Mouse (Mus musculus) kidney, adult 2 months (tissue): ENCODE results near the gene Gipc2. TPM values are rescaled to one million over a fixed set of nuclear protein-coding genes. Genes with fewer than 3 reads are reported as not detected.

Experiments used
- DNase-seq: peaks from one replicate; pipeline ENCODE4 v3.0.0; 2021
- H3K27ac ChIP-seq: fragments of 200-500 bp; 2 replicates; pipeline ENCODE4 v1.5.1; 2012; ENCODE audit warnings: low read depth, low read length, control low read depth, inconsistent platforms; ENCODE audit not compliant: insufficient read depth
- H3K27me3 ChIP-seq: fragments of 200-500 bp; replicated peaks from 2 replicates; pipeline ENCODE4 v1.6.1; 2012; ENCODE audit warnings: mild to moderate bottlenecking, moderate library complexity, low read length, inconsistent platforms; ENCODE audit not compliant: control insufficient read depth, insufficient read depth
- H3K36me3 ChIP-seq: fragments of 200-500 bp; 2 replicates; pipeline ENCODE4 v1.6.1; 2012; ENCODE audit warnings: mild to moderate bottlenecking, moderate library complexity, low read length, inconsistent platforms; ENCODE audit not compliant: control insufficient read depth, insufficient read depth
- H3K4me1 ChIP-seq: fragments of 200-500 bp; 2 replicates; pipeline ENCODE4 v1.6.1; 2011; ENCODE audit warnings: low read length; ENCODE audit not compliant: control insufficient read depth, insufficient read depth
- H3K4me3 ChIP-seq: fragments of 200-500 bp; 2 replicates; pipeline ENCODE4 v1.5.1; 2011; ENCODE audit warnings: mild to moderate bottlenecking, low read depth, low read length, control low read depth; ENCODE audit not compliant: insufficient read depth
- CTCF ChIP-seq: fragments of 200-500 bp; conservative IDR thresholded peaks from 2 replicates; pipeline ENCODE4 v1.5.1; 2011; ENCODE audit warnings: low read depth, mild to moderate bottlenecking, control low read depth, low read length, moderate library complexity, mixed read lengths; ENCODE audit not compliant: insufficient read depth, insufficient read length
- POLR2A ChIP-seq: fragments of 200-500 bp; IDR thresholded peaks from one replicate; pipeline ENCODE4 v1.6.1; 2011; ENCODE audit warnings: low read depth, low read length, control low read depth
- WGBS: fragments of 180-500 bp; shearing (Covaris S2); methylation state at CpG from one replicate; pipeline ENCODE4 v1.1.7; 2018; 5-methylcytosine and 5-hydroxymethylcytosine counted together
- polyA plus RNA-seq: library from polyadenylated mRNA; depleted of rRNA; stranded (reverse); fragments of >200 nt; gene quantifications from 2 replicates; pipeline ENCODE4 v1.2.3, GENCODE M21; 2012

Gipc2 gene
- polyA plus RNA-seq, 1 experiment: 146 TPM

DNA sequence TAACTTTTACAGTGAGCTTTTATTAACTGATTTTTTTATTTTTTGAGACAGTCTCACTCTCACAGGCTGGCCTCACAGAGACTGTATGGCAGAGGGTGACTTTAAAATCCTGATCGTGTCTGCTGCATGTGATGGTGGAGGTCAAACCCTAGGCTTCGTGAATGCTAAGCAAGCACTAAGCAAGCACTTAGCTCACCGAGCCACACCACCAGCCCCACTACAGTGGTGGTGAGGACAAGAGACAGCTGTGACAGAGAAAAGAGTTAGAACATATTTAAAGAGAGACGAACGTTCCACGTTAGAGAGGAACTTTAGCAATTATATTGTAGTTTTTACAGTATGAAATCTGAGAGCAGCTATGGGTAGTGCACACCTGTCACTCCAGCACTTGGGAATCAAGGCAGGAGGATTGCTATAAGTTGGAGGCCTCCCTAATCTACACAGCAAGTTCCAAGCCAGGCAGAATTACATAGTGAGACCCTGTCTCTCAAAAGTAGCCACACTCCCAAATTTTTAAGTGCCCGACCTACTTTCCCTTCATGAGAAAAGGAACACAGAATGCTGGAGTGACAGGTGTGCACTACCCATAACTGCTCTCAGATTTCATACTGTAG lies 6.4 kb upstream of the Gipc2 start:
- no peaks in the 10 kb centered on the region for H3K4me1 ChIP-seq
- H3K4me3 ChIP-seq: no peak overlapping the region
- DNase-seq: no peak
- WGBS: 79% methylated on average over 7 of the region's 7 CpGs
- no peak for TF ChIP-seq POLR2A
- TF ChIP-seq CTCF: no peak
- H3K27ac ChIP-seq: no peak overlapping the region
- no peaks in the 10 kb centered on the region for H3K27me3 ChIP-seq
- H3K36me3 ChIP-seq: no peaks in the 10 kb centered on the region

DNA sequence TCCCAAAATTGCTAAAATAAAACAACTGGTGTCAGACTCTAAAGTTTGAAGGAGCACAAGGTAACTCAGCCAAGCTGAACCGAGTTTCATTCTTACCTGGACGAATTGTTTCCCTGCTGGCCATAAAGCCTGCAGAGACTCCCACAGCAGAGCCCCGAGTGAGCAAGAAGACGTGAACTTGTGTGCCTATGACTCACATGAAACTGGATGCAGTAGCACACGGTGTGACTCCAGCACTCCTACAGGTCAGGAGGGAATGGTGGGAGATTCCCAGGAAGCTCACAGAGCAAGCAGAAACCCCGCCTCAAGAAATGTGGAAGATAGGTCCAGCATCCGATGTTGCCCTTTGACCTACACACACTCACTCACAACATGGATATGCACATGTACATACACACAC lies 5.8 kb upstream of the Gipc2 start:
- DNase-seq: no peak
- Histone ChIP-seq H3K27ac (no peak overlapping the region), H3K36me3 (no peaks in the 10 kb centered on the region), H3K27me3 (no peaks in the 10 kb centered on the region), H3K4me3 (no peak overlapping the region), H3K4me1 (no peaks in the 10 kb centered on the region)
- TF ChIP-seq POLR2A: no peak
- no peak; the same call in 1 of the 2 replicates for TF ChIP-seq CTCF
- WGBS: 58% methylated on average over 7 of the region's 7 CpGs

DNA sequence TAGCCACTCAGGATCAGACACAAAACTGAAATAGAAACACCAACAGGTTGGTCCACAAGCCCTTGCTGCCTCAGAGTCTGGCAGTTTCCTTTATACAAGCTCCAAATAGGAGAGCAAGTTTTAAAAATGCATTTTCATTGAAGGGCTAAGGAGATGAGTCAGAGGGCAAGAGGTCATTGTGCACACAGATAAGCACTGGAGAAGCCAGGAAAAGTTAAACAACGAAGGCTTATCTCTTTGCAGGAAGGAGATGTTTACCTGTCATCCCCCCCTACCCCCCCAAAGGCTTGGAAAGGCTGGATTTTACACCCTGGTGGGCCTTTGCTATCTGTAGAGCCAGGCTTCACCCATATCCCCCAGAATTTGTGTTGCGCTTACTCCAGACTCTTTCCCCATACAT lies 5.2 kb upstream of the Gipc2 start:
- H3K36me3 ChIP-seq: no peaks in the 10 kb centered on the region
- H3K27ac ChIP-seq: no peak overlapping the region
- peaks cover 3% of the 10 kb centered on the region for H3K4me1 ChIP-seq
- H3K4me3 ChIP-seq: no peak overlapping the region
- WGBS: 63% methylated on average over 2 of the region's 2 CpGs
- DNase-seq: no peak
- TF ChIP-seq POLR2A (no peak), CTCF (no peak)
- H3K27me3 ChIP-seq: no peaks in the 10 kb centered on the region

DNA sequence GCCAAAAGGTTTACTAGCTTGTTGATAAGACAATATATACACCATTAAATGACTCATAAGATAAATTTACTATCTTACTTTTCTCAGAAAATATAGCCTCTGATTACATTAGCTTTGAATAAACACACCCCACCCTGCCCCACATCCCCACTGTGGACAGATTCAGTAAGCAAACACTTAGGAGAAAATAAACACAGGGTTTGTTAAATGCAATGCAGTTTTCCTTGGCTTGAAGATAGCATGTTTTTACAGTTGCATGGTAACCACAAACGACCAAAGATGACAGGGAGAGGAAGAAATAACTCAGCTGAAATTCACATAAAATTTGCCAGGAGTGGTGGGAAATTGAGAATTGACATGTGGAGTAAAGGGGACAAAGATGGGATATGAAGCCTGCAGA lies 4.4 kb upstream of the Gipc2 start:
- Histone ChIP-seq H3K27me3 (no peaks in the 10 kb centered on the region), H3K27ac (no peak overlapping the region), H3K4me1 (peaks cover 6% of the 10 kb centered on the region), H3K4me3 (no peak overlapping the region), H3K36me3 (no peaks in the 10 kb centered on the region)
- 30% methylated on average over 1 of the region's 1 CpGs for whole genome bisulfite sequencing
- no peak for DNase-seq
- no peak for TF ChIP-seq POLR2A

DNA sequence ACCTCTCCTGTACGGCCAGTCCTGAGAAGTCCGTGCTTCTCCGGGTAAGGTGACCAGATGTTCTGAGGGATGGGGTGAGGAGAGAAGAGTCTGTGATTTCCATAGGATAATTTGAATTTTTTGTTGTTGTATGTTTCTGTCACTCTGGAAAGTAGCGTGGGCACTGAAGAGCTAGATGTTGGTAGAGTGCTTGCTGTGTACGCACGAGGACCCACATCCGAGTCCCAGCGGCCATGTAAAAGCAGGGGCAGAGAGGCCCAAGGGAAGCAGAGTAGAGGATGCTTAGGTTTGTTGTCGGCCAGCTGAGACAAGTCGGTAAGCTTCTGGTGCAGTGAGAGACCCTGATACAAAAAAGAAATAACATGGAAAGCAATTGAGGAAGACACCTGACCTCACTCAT lies 2.0 kb upstream of the Gipc2 start:
- no peaks in the 10 kb centered on the region for H3K27me3 ChIP-seq
- WGBS: 98% methylated on average over 10 of the region's 10 CpGs
- TF ChIP-seq POLR2A (no peak), CTCF (no peak)
- H3K36me3 ChIP-seq: no peaks in the 10 kb centered on the region
- H3K27ac ChIP-seq: no peak overlapping the region
- H3K4me1 ChIP-seq: peaks cover 6% of the 10 kb centered on the region
- no peak for DNase-seq
- H3K4me3 ChIP-seq: no peak overlapping the region

DNA sequence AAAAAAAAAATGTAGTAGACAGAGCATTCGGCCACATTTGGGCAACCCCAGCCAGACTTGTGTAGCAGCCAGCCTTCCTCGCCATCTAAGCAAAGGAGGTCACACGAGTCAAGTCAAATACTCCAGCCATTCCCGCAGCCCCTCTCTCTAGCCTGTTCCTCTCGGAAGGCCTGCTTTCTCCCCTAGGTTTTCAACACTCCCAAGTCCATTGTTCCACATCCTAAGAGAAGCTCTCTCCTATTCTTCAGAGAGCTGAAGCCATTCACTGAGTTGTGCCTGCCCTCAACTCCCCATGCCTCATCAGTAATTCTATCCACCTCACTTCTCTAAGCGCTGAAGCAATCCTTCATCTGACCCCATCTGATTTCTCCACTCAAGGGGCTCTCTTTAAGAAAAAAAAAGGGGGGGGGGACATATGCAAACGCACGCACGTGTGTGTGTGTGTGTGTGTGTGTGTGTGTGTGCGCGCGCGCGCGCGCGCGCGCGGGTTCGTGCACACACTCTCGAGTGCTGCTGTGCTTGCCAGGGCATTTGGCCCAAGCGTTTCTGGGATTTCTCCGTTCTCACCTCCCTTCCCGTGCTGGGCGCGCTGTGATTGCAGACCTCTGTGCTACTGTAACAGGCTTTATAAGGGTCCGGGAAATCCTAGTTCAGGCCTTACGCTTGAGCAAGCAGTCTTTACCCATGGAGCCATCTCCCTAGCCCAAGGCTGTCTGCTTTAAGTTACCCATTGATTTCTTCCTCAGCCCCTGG lies 845 bp upstream of the Gipc2 start:
- no peak for DNase-seq
- no peaks in the 10 kb centered on the region for H3K27me3 ChIP-seq
- no peaks in the 10 kb centered on the region for H3K36me3 ChIP-seq
- H3K27ac ChIP-seq: no peak overlapping the region
- H3K4me3 ChIP-seq: no peak overlapping the region
- TF ChIP-seq CTCF (no peak), POLR2A (no peak)
- peaks cover 6% of the 10 kb centered on the region for H3K4me1 ChIP-seq
- 34% methylated on average over 29 of the region's 29 CpGs for WGBS

DNA sequence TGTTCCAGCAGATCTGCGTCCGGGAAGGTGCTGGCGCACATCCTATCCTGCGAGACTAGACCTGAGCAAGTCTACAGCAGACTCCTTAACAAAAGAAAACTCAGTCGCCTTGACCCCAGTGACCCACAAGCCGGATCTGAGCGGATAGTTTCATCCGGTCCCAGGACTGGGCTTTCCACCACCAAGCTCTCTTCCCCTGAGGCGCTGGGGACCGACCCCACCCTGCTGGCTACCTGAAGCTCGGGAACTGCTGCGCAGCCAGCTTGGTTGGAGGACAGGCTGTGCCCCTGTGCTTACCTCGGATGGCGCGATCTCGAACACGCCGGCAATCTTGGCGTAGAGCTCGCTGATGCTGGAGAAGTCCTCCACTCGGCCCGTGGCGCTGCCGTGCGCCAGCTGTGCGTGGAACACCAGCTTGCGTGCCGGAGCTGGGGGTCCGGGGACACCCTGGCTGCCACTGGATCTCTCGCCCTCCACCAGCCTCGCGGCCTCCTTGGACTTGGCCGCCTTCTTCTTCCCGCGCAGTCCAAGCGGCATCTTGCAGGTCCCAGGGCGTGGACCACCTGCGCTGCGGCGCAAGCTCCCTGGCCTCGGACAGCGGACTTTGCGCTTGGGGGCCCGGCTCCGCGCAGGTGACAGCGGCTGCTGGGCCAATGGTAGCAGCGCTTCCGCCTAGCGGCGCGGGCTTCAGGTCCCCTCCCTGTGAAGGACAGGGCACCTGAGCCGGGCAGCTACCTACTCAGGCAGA lies 505 bp downstream of the Gipc2 start:
- WGBS: 4% methylated on average over 53 of the region's 53 CpGs
- H3K27ac ChIP-seq: peak overlapping the region; percentile 93
- no peaks in the 10 kb centered on the region for H3K27me3 ChIP-seq
- peak; percentile 91 for DNase-seq
- H3K4me1 ChIP-seq: peaks cover 6% of the 10 kb centered on the region
- peak overlapping the region; percentile 87 for H3K4me3 ChIP-seq
- no peaks in the 10 kb centered on the region for H3K36me3 ChIP-seq
- no peak for TF ChIP-seq CTCF
- TF ChIP-seq POLR2A: no peak
